Mouse (Mus musculus) gastrocnemius, adult 2 months (tissue): ENCODE measurements around the gene Gtf3c5. TPM values are rescaled to one million over a fixed set of nuclear protein-coding genes. Genes with fewer than 3 reads are reported as not detected.

ENCODE experiments used
- DNase-seq: peaks from one replicate; pipeline ENCODE4 v3.0.0; 2022
- H3K27ac ChIP-seq: fragments of 200-600 bp; 2 replicates; pipeline ENCODE4 v1.8.1; 2022; ENCODE audit warnings: mild to moderate bottlenecking
- H3K4me3 ChIP-seq: fragments of 200-600 bp; 2 replicates; pipeline ENCODE4 v1.8.1; 2022; ENCODE audit warnings: mild to moderate bottlenecking, moderate library complexity
- CTCF ChIP-seq: fragments of 200-600 bp; IDR thresholded peaks from 2 replicates; pipeline ENCODE4 v1.8.1; 2022; ENCODE audit warnings: antibody characterized with exemption, mild to moderate bottlenecking, moderate library complexity
- intact Hi-C: fragments of 180-260 bp; cut with DNase I; formaldehyde crosslinking; loops from one replicate; pipeline ENCODE4 v1.15.1; 2025
- long read RNA-seq, 2 experiments: library from polyadenylated mRNA; stranded (forward); transcript quantifications; one replicate each; pipeline ENCODE4 v2.0.0; 2021
- total RNA-seq, 2 experiments: library from RNA; stranded (reverse); gene quantifications; 2 replicates each; pipeline ENCODE4 v1.2.3; 2021

The Gtf3c5 gene
- 1 to 10 TPM; 7.2 to 8.0 TPM for total RNA-seq
- long read RNA-seq, experiment 1, partial matches to known transcripts = 2 of 22 reads
- long read RNA-seq, experiment 1, other reads (novel, unspliced or antisense) = 17 of 22 reads
- long read RNA-seq, experiment 2, transcript Gtf3c5-201 (12 exons, 2,739 nt) = major isoform, 5 of 20 reads
- long read RNA-seq, experiment 2, partial matches to known transcripts = 0 of 20 reads
- long read RNA-seq, experiment 2, other reads (novel, unspliced or antisense) = 15 of 20 reads

DNA sequence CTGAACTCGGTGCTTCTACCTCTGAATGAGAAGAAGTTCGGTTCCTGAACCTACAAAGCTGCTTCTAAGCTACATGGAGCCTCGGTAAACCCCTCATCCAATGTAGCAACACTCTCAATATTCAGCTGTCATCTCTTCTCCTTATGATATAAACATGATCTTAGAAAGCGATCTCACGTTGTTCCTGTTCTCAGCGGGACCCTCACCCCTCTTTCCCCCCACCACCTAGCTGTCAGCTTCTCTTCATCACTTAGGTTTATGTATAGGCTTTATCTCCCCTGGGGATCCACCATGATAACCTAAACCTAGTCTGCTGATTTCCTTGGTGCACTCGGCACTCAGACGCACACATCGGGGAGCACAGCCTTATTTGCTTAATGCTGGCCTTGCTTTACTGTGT lies at the start of gene Gtf3c5:
TSS of gene Gtf3c5 (minus strand) at position 101 of the 400 bp plus-strand sequence.
- H3K4me3 ChIP-seq = peak within 1 kb of the TSS; percentile 76
- intact Hi-C loops = loop anchor here (2.0 kb wide), 2 partner anchors 35 to 69 kb away; no protein-coding TSS in a partner anchor
- H3K27ac ChIP-seq = peak within 1 kb of the TSS; percentile 95
- DNase-seq = no peak
- TF ChIP-seq CTCF = no peak

DNA sequence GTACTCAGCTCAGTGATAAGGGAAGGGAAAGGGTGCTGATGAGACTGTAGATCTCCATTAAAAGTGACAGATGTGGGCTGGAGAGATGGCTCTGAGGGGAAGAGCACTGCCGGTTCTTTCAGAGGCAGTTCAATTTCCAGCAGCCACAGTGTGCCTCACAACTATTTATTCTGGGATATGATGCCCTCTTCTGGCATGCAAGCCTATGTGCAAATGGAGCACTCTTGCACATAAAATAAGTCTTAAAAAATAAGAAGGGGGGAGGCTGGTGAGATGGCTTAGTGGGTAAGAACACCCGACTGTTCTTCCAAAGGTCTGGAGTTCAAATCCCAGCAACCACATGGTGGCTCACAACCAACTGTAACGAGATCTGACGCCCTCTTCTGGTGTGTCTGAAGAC lies 49.6 kb upstream of the Gtf3c5 start:
- TF ChIP-seq CTCF = no peak
- intact Hi-C loops = no loop called here
- Histone ChIP-seq H3K27ac (no peak overlapping the region), H3K4me3 (no peak overlapping the region)
- DNase-seq = no peak

DNA sequence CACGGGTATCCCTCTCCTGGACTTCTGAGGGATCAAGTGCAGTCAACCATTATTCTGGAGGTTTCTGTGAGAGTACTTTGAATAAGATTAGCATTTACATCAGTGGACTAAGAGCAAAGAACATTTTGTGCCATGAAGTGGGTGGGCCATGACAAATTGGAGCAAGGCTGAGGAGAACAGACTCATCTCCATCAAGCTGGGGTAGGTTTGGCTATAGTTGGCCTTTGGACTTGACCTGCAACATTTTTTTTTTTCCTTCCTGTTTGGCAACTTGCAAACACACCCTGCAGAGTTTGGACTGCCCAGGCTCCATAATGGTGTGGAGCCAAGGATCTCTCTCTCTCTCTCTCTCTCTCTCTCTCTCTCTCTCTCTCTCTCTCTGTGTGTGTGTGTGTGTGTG lies 49.1 kb upstream of the Gtf3c5 start:
- Histone ChIP-seq H3K4me3 (no peak overlapping the region), H3K27ac (no peak overlapping the region)
- no peak for DNase-seq
- no peak for TF ChIP-seq CTCF
- intact Hi-C loops = no loop called here

DNA sequence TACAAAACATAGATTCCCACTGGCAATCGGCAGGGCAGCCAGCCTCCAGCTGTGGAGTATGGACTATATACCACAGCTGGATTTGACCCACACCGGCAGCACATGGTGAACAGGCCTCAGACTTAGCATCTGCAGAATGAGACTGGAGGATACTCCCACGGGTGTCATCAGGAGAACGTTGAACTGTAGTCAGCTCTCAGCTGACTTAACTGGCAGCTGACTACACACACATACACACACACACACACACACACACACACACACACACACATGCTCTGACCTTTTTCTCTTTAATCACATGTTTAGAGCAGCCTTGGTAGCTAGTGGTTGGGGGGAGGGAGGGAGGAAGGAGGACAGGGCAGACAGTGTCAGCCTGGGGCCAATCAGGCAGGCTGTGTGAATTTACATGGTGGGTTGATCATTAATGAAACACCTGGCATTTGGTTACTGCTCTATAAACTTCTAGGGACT lies 46.4 kb upstream of the Gtf3c5 start:
- Histone ChIP-seq H3K4me3 (no peak overlapping the region), H3K27ac (no peak overlapping the region)
- TF ChIP-seq CTCF = no peak
- intact Hi-C loops = no loop called here
- DNase-seq = no peak

- DNase-seq = no peak
- no peak overlapping the region for H3K4me3 ChIP-seq
- TF ChIP-seq CTCF = no peak
These were observed 44.5 kb upstream of the Gtf3c5 start for GRCm38 (mm10) chr2:28628053-28628452.

GRCm38 (mm10) chr2:28626038-28626437 lies 42.5 kb upstream of the Gtf3c5 start:
- intact Hi-C loops = no loop called here
- no peak for TF ChIP-seq CTCF
- Histone ChIP-seq H3K4me3 (no peak overlapping the region), H3K27ac (no peak overlapping the region)
- no peak for DNase-seq

More at GRCm38 (mm10) chr2:28628053-28628452, 44.5 kb upstream of the Gtf3c5 start:
- no peak overlapping the region for H3K27ac ChIP-seq
- intact Hi-C loops = no loop called here

GRCm38 (mm10) chr2:28624870-28625269 lies 41.3 kb upstream of the Gtf3c5 start:
- H3K27ac ChIP-seq = no peak overlapping the region
- TF ChIP-seq CTCF = peak; percentile 23; the same call in 1 of the 2 replicates
- intact Hi-C loops = no loop called here
- no peak for DNase-seq
- H3K4me3 ChIP-seq = no peak overlapping the region

DNA sequence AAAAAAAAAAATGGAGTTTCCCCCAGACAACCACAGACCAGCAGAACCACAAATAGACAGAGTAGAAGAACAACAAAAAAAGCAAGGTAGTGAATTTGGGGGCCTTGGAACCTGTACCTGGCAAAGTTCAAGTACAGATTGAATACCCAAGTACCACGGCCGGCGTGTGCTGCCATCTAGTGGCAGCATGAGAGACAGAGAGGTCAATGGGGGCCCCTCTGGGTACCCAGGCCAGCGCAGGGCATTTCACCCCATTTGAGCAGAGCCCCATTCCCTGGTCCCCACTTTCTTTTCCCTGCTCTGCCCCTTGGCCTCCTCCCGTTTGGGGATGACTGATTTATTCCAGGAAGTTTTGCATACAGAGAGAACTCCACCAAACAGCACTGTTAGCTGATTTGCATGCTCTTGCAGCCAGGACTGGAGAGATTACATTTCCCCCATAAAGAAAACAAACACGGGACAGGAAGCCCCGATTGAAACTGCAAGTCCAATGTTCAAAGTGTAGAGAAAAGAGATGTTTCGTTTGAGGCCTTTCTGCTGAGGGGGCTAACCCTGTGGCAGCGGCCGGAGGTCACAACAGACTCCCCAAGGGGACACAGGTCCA lies 39.1 kb upstream of the Gtf3c5 start:
- peak; percentile 53 for DNase-seq
- H3K27ac ChIP-seq = no peak overlapping the region
- peak; percentile 87; the same call in 1 of the 2 replicates for TF ChIP-seq CTCF
- intact Hi-C loops = loop anchor here (1.0 kb wide), 1 partner anchor 30 kb away; no protein-coding TSS in a partner anchor
- no peak overlapping the region for H3K4me3 ChIP-seq

- no peak for DNase-seq
- Histone ChIP-seq H3K4me3 (no peak within 1 kb of the TSS), H3K27ac (no peak within 1 kb of the TSS)
- TF ChIP-seq CTCF = no peak
- intact Hi-C loops = loop anchor here (1.0 kb wide), 1 partner anchor 29 kb away; no protein-coding TSS in a partner anchor
These were observed 38.2 kb upstream of the Gtf3c5 start, which contains the start of gene Gfi1b for GRCm38 (mm10) chr2:28621664-28622171. Gfi1b (minus strand) TSS chr2:28621982.

- Histone ChIP-seq H3K27ac (no peak overlapping the region), H3K4me3 (no peak overlapping the region)
- DNase-seq = no peak
- intact Hi-C loops = no loop called here
- TF ChIP-seq CTCF = no peak
These were observed 37.6 kb upstream of the Gtf3c5 start for GRCm38 (mm10) chr2:28621111-28621510.

GRCm38 (mm10) chr2:28620522-28620921 lies 37.0 kb upstream of the Gtf3c5 start:
- Histone ChIP-seq H3K4me3 (no peak overlapping the region), H3K27ac (no peak overlapping the region)
- TF ChIP-seq CTCF = no peak
- DNase-seq = no peak
- intact Hi-C loops = no loop called here

- Histone ChIP-seq H3K27ac (no peak overlapping the region), H3K4me3 (no peak overlapping the region)
- no peak for DNase-seq
- no peak for TF ChIP-seq CTCF
- intact Hi-C loops = no loop called here
These were observed 35.8 kb upstream of the Gtf3c5 start for GRCm38 (mm10) chr2:28619369-28619768.

- peak; percentile 4 for DNase-seq
- intact Hi-C loops = no loop called here
- Histone ChIP-seq H3K27ac (no peak overlapping the region), H3K4me3 (no peak overlapping the region)
- TF ChIP-seq CTCF = no peak
These were observed 35.3 kb upstream of the Gtf3c5 start for GRCm38 (mm10) chr2:28618777-28619336.
